Mouse (Mus musculus): ENCODE measurements around the gene Sri. TPM values are rescaled to one million over a fixed set of nuclear protein-coding genes. Genes with fewer than 3 reads are reported as not detected.

The Sri gene
- 273 TPM for total RNA-seq (2023)

DNA sequence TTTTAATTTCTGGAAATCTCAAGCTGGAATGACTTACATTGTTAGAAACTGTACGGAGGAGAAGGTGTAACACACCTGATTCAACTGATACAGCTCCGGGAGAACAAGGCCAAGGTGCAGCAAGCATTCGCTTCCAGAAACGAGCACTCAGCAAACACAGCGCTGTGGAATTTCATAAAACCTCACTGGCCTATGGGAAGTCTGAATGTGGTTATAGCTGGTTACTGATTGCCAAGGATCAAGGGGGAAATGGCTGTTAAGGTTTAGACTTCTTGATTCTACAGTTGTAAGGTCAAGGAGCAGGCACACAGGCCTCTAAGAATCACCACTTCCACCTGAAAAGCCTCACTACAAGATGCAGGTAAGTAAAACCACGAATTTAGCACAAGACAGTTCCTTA, at the start of gene Sri:
Sri (plus strand) TSS at position 224 of the 400 bp plus-strand sequence.

Other genes with a start within 250 kb of the Sri start
- 0.35 TPM for gene Steap4, start 85.6 kb upstream of the Sri start, total RNA-seq (2023)

All from CD4-positive naive resting alpha-beta T cell, adult 57 days (primary cell).